Mouse (Mus musculus) spleen, adult 2 months (tissue): ENCODE measurements around the gene Vps39. TPM values are rescaled to one million over a fixed set of nuclear protein-coding genes. Genes with fewer than 3 reads are reported as not detected.
A peak's percentile ranks its signal among the peaks of the same experiment; 100 is the strongest.

Experiments used
- DNase-seq, 2 experiments: peaks; one replicate each; pipeline versions ENCODE4 v3.0.0 to v3.0.0-alpha.2; 2012 to 2021; ENCODE audit warnings: low spot score in 2 of 2, low read depth in 1 of 2
- H3K27ac ChIP-seq: fragments of 200-500 bp; 2 replicates; pipeline ENCODE4 v1.5.1; 2012; ENCODE audit warnings: low read length, inconsistent platforms; ENCODE audit not compliant: insufficient read depth
- H3K27me3 ChIP-seq: fragments of 200-500 bp; 2 replicates; pipeline ENCODE4 v1.6.1; 2012; ENCODE audit warnings: mild to moderate bottlenecking, moderate library complexity, low read length, inconsistent platforms; ENCODE audit not compliant: control insufficient read depth, insufficient read depth
- H3K36me3 ChIP-seq: fragments of 200-500 bp; 2 replicates; pipeline ENCODE4 v1.6.1; 2012; ENCODE audit warnings: mild to moderate bottlenecking, low read length, inconsistent platforms; ENCODE audit not compliant: control insufficient read depth, insufficient read depth
- H3K4me1 ChIP-seq: fragments of 200-500 bp; 2 replicates; pipeline ENCODE4 v1.6.1; 2011; ENCODE audit warnings: inconsistent platforms; ENCODE audit not compliant: control insufficient read depth, insufficient read depth, insufficient read length
- H3K4me3 ChIP-seq: fragments of 200-500 bp; 2 replicates; pipeline ENCODE4 v1.5.1; 2011; ENCODE audit warnings: mild to moderate bottlenecking, inconsistent platforms; ENCODE audit not compliant: insufficient read depth, insufficient read length; ENCODE audit errors: extremely low read depth
- CTCF ChIP-seq: fragments of 200-500 bp; IDR thresholded peaks from 2 replicates; pipeline ENCODE4 v1.5.1; 2011; ENCODE audit warnings: mild to moderate bottlenecking, inconsistent platforms; ENCODE audit not compliant: insufficient read depth, insufficient read length, insufficient replicate concordance; ENCODE audit errors: extremely low read depth
- POLR2A ChIP-seq: fragments of 200-500 bp; IDR thresholded peaks from 2 replicates; pipeline ENCODE4 v1.6.1; 2011; ENCODE audit warnings: low read depth, low read length, inconsistent platforms
- WGBS: fragments of 180-500 bp; shearing (Covaris S2); methylation state at CpG from one replicate; pipeline ENCODE4 v1.1.7; 2018; 5-methylcytosine and 5-hydroxymethylcytosine counted together
- polyA plus RNA-seq: library from polyadenylated mRNA; depleted of rRNA; stranded (reverse); fragments of >200 nt; gene quantifications from 2 replicates; pipeline ENCODE4 v1.2.3, GENCODE M21; 2012; rRNA removed

Vps39 gene
- polyA plus RNA-seq, 1 experiment = 16.9 TPM

DNA sequence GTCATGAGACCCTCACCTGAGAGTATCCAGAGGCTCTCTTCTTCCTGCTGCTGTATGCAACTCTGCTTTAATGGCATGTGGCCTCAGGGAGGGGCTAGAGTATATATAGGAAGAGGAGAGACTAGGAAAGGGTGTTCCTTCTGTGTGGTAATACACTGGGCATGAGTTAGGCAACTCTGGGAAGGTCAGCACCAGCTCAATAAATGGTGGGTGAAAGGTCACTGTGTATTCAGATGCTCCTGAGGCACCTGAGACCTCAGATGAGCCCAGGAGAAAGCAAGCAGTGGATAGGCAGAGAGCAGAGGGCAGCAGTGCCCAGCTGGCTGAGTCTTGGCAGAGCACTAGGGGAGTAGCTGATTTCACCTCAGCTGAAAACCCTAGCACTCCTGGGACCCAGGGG lies 68.2 kb downstream of the Vps39 start:
- TF ChIP-seq POLR2A (no peak), CTCF (no peak)
- no peak for DNase-seq
- H3K27me3 ChIP-seq = no peaks in the 10 kb centered on the region
- H3K4me3 ChIP-seq = no peak overlapping the region
- H3K36me3 ChIP-seq = no peaks in the 10 kb centered on the region
- no peaks in the 10 kb centered on the region for H3K4me1 ChIP-seq
- H3K27ac ChIP-seq = no peak overlapping the region

GRCm38 (mm10) chr2:120284094-120284493 lies 68.8 kb downstream of the Vps39 start:
- WGBS = 89% methylated on average over 5 of the region's 5 CpGs
- no peak for DNase-seq
- no peaks in the 10 kb centered on the region for H3K4me1 ChIP-seq
- H3K4me3 ChIP-seq = no peak overlapping the region
- TF ChIP-seq CTCF (no peak), POLR2A (no peak)
- H3K27ac ChIP-seq = no peak overlapping the region
- no peaks in the 10 kb centered on the region for H3K27me3 ChIP-seq
- no peaks in the 10 kb centered on the region for H3K36me3 ChIP-seq

- Histone ChIP-seq H3K27me3 (no peaks in the 10 kb centered on the region), H3K36me3 (no peaks in the 10 kb centered on the region), H3K4me3 (no peak overlapping the region), H3K4me1 (no peaks in the 10 kb centered on the region), H3K27ac (no peak overlapping the region)
- DNase-seq = no peak
- 79% methylated on average over 6 of the region's 6 CpGs for WGBS
- TF ChIP-seq POLR2A = no peak
- no peak for TF ChIP-seq CTCF
These were observed 69.4 kb downstream of the Vps39 start for GRCm38 (mm10) chr2:120283550-120283949.

DNA sequence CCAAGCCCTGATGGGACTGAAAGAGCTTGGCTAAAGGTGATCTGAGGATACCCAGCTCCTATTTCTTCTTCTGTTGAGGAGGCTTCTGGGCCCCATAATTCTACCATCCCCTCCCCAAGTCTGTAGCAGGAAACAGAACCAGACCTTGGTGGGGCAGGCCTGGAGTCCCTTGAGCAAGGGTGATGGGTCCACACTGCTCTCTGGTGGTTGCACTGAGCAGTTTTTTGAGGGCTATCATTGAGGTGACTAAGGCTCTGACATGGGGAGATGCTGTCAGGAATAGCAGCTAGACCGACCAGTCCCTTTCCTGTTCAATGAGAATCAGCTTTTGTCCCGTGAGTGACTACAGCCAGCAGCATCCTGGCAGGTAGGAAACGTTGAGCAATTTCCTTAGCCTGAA lies 71.7 kb downstream of the Vps39 start:
- Histone ChIP-seq H3K4me3 (no peak overlapping the region), H3K27me3 (no peaks in the 10 kb centered on the region), H3K27ac (no peak overlapping the region), H3K4me1 (no peaks in the 10 kb centered on the region), H3K36me3 (no peaks in the 10 kb centered on the region)
- DNase-seq = no peak
- 62% methylated on average over 3 of the region's 3 CpGs for WGBS
- no peak for TF ChIP-seq POLR2A
- TF ChIP-seq CTCF = no peak

DNA sequence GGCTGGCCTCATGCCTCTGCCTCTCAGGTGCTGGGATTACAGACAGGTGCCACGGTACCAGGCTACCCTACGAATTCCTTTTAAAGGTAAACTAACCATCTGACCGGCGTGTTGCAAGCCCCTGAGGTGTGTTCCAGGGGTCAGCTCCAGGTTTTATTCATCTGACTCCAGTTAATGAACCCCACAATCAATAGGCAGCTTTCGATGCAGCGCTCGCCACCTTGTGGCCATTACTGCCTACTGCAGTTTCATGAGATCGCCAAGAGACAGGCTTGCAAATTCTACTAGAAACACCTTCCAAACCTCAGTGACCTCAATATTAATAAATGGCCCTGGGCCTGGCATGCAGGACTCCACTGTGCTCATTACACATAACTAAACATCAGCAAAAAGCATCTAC lies 73.0 kb downstream of the Vps39 start:
- no peaks in the 10 kb centered on the region for H3K36me3 ChIP-seq
- no peaks in the 10 kb centered on the region for H3K27me3 ChIP-seq
- H3K27ac ChIP-seq = no peak overlapping the region
- H3K4me1 ChIP-seq = no peaks in the 10 kb centered on the region
- no peak overlapping the region for H3K4me3 ChIP-seq
- WGBS = 20% methylated on average over 8 of the region's 8 CpGs
- DNase-seq = peak in 1 of 2 experiments; percentile 28
- peak; percentile 50; the same call in 1 of the 2 replicates for TF ChIP-seq CTCF
- TF ChIP-seq POLR2A = no peak

GRCm38 (mm10) chr2:120276951-120277350 lies 76.0 kb downstream of the Vps39 start:
- no peak for DNase-seq
- no peaks in the 10 kb centered on the region for H3K4me1 ChIP-seq
- TF ChIP-seq CTCF = no peak
- TF ChIP-seq POLR2A = no peak
- H3K4me3 ChIP-seq = no peak overlapping the region
- H3K27me3 ChIP-seq = no peaks in the 10 kb centered on the region
- no peak overlapping the region for H3K27ac ChIP-seq
- no peaks in the 10 kb centered on the region for H3K36me3 ChIP-seq
- 85% methylated on average over 4 of the region's 4 CpGs for WGBS

DNA sequence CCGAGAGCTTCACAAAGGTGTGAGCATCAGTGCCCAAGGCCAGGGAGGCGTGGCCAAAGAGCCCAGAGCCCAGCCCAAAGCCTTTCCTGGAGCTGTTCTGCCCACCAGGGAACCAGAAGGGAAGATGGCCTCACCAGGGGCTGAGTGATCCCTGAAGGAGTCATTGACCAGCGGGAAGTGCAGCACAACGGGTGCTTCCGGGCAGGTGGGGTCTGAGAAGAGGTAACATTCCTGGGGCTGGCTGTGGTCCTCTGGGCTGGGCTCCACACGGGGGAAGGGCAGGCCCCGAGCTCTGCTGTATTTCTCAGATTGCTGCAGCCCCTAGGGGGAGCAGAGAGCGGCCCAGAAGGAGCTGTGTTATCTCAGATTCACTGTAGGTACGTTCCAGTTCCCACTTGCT lies 84.3 kb downstream of the Vps39 start:
- Histone ChIP-seq H3K27me3 (no peaks in the 10 kb centered on the region), H3K36me3 (no peaks in the 10 kb centered on the region), H3K4me1 (no peaks in the 10 kb centered on the region), H3K4me3 (no peak overlapping the region), H3K27ac (no peak overlapping the region)
- 11% methylated on average over 9 of the region's 9 CpGs for WGBS
- no peak for TF ChIP-seq POLR2A
- no peak for TF ChIP-seq CTCF
- DNase-seq = no peak

Other genes with a start within 250 kb of the Vps39 start
- gene Ehd4, start 198.5 kb downstream of the Vps39 start, polyA plus RNA-seq = 32.0 and 35.4 TPM in 2 replicates
- gene Pla2g4e, start 107.8 kb downstream of the Vps39 start, polyA plus RNA-seq = not detected in 2 replicates
- gene Pla2g4d, start 63.9 kb downstream of the Vps39 start, polyA plus RNA-seq = 0.02 and 0.14 TPM in 2 replicates
- gene Pla2g4f, start 39.0 kb downstream of the Vps39 start, polyA plus RNA-seq = 0.49 and 1.1 TPM in 2 replicates
- 9.6 and 12.8 TPM in 2 replicates for gene Ganc, start 50.8 kb upstream of the Vps39 start, polyA plus RNA-seq
- 6.0 and 7.1 TPM in 2 replicates for gene Tmem87a, start 51.0 kb upstream of the Vps39 start, polyA plus RNA-seq
- 2.0 and 3.1 TPM in 2 replicates for gene Capn3, start 102.9 kb upstream of the Vps39 start, polyA plus RNA-seq
- gene Zfp106, start 210.7 kb upstream of the Vps39 start, polyA plus RNA-seq = 24.3 and 39.8 TPM in 2 replicates
- 3.9 and 4.0 TPM in 2 replicates for gene Snap23, start 214.5 kb upstream of the Vps39 start, polyA plus RNA-seq